Mouse (Mus musculus) thymus, adult 2 months (tissue): ENCODE results near the gene Tal1.

Source experiments
- CTCF ChIP-seq: fragments of 200-500 bp; IDR thresholded peaks from 2 replicates; pipeline ENCODE4 v1.5.1; 2012; ENCODE audit warnings: mild to moderate bottlenecking, control low read depth, low read length, moderate library complexity, borderline replicate concordance; ENCODE audit not compliant: control insufficient read depth, poor library complexity, insufficient read depth; ENCODE audit errors: extremely low read depth
- POLR2A ChIP-seq: fragments of 200-500 bp; IDR thresholded peaks from 2 replicates; pipeline ENCODE4 v1.6.1; 2012; ENCODE audit warnings: mild to moderate bottlenecking, low read length, control low read depth, moderate library complexity; ENCODE audit not compliant: control insufficient read depth, poor library complexity, insufficient read depth; ENCODE audit errors: extremely low read depth

DNA sequence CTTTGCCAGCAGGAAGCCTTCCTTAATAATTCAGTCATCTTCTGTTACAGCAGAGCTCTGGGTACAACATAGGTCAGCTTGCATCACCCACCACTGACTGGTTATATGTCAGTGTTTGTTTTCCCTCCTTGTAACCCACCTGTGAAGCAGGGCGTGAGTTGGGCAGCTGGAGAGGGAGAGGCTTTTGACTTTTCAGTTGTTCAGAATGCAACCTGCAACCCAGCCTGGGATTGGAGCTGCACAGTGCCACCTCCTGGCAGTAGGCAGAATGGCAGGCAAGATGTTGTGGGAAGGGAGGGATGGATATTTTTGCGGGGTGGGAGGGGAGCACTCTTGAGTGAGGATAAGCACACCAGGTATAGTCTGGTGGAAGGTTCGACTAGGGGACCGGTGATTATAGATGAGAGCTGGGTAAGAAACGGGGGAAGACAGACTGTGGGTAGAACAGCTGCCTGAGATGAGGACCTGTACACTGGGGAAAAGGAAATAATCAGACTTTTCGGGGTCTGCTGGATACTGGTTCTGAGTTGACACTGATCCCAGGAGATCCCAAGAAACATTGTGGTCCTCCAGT lies 29.4 kb downstream of the Tal1 start:
- TF ChIP-seq POLR2A = no peak
- peak; percentile 90; the same call in 1 of the 2 replicates for TF ChIP-seq CTCF
